Mouse (Mus musculus): ENCODE measurements around the gene Dnm1. TPM values are rescaled to one million over a fixed set of nuclear protein-coding genes. Genes with fewer than 3 reads are reported as not detected.

The Dnm1 gene
- polyA plus RNA-seq, 3 experiments from 2014 or later = not detected

DNA sequence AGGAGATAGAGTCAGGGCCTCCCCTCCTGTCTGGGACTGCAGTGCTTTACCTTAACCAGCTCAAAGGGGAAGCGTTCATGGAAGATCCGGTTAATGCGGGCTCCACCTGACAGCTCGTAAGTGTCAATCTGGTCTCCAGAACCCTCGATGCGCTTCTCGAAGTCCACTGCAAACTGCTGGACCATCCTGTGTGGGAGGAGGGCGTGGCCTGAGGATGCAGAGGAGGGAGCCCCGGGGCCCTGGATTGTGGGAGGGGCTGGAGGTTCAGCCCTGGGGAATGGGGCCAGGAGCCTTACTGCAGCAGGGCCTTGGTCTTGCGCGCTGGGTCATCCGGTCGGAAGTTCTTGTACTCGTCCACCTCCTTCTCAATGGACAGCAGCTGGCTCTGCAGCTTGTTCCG, 17.2 kb downstream of the Dnm1 start:
- no peak for ATAC-seq

DNA sequence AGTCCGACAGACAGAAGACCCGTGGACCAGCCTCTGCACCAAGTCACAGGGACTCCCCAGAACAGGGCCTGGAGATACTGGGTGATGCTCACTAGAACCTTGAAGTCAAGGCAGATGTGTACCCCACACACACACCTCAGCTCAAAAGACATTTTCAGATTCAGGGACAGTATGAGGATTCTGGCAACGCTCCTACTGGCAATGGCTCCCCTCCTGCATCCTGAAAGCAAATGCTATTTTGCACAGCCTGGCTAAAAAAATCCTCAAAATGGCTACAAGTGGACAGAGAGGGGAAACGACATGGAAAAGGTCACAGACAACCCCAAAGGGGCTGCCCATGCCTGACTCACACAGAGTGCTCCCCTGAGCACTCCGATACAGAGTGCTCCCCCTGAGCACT, 21.0 kb downstream of the Dnm1 start:
- ATAC-seq = no peak

DNA sequence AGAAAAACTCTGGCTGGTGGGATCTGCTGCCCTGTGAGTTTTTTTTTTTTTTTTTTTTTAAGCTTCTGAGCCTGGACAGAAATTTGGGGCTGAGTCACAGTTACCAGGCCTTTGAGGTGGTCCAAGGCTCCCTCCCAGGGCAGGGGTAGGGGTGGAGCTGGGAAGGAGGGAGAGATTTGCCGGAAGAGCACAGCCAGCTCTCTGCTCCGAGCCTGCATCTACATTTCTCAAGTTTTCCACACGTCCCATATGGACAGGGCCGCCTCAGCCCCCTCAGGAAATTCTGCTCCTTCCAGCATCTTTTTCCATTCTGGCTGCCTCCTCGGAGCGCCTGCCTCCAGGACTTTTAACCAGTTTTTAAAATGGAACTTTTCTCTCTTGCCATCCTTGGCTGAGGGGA, 23.6 kb downstream of the Dnm1 start:
- no peak for ATAC-seq

DNA sequence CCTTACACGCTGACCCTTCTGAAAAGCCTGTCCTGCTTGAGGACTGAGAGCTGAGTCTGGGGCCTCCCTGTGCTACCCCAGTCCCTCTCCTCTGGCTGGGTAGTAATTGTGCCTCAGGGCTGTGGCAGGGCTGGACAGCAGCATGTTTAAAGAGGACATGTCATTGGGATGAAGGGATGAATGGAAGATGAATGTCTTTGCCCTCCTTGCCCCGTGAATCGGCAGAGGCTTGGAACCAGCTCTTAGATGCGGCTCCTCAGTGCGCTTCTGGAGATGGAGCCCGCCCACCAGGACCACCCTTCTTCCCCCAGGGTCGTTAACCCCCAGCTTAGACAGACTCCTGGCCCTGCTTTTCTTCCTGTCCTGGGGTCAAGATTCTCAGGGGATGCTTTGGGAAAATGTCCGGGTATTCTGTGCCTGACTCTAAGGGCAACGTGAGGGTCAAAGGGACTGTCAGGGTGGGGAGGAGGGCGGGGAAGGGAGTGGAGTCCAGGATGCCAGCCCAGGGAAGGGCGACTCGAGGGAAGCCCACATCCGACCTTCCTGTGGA, 24.2 kb downstream of the Dnm1 start:
- ATAC-seq = no peak

DNA sequence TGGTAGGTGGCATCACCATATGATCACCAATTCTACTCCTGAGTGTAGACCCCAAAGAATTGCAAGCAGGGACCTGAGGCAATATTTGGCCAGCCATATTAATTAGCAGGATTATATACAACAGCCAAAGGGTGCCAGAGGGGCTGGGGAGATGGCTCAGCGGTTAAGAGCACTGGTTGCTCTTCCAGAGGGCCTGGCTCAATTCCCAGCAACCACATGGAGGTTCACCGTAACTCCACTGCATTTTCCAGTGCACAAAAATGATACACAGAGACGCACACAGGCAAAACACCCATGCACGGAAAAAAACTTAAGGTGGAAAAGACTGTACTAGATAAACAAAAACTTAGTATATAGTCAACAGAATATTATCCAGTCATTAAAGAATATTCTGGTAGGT, 25.9 kb downstream of the Dnm1 start:
- no peak for ATAC-seq

DNA sequence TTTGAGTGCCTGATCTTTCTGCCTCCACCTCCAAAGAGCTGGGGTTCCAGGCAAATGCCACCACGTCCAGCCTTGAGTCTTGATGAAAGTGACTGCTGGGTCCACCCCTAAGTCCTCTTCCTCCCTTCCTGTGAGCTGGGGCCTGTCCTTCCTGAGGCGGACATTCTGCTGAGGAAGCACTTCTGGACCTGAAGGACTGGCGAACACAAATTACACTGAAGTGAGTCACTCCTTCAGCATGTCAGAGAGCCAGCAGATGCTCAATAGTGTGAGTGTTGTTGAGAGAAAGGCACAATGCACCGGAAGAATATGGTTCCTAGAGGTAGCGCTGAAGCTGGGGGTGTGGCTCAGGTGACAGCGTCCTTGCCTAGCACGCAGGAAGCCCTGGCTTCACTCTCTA, 27.8 kb downstream of the Dnm1 start:
- ATAC-seq = no peak

DNA sequence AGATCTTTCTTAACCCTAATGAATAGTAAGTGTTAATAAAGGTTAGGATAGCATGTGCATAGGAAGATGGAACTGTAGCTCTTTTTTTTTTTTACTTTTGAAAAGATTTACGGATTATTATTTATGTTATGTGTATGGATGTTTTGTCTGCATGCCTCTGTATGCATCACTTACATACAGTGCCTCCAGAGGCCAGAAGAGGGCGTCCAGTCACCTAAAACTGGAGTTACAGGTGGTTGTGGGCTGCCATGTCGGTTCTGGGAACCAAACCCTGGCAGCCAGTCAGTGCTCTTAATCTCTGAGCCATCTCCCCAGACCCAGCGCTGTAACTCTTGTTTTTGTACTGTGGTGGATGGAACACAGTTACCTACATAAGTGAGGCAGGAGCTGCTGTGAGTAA, 28.8 kb downstream of the Dnm1 start:
- ATAC-seq = no peak

DNA sequence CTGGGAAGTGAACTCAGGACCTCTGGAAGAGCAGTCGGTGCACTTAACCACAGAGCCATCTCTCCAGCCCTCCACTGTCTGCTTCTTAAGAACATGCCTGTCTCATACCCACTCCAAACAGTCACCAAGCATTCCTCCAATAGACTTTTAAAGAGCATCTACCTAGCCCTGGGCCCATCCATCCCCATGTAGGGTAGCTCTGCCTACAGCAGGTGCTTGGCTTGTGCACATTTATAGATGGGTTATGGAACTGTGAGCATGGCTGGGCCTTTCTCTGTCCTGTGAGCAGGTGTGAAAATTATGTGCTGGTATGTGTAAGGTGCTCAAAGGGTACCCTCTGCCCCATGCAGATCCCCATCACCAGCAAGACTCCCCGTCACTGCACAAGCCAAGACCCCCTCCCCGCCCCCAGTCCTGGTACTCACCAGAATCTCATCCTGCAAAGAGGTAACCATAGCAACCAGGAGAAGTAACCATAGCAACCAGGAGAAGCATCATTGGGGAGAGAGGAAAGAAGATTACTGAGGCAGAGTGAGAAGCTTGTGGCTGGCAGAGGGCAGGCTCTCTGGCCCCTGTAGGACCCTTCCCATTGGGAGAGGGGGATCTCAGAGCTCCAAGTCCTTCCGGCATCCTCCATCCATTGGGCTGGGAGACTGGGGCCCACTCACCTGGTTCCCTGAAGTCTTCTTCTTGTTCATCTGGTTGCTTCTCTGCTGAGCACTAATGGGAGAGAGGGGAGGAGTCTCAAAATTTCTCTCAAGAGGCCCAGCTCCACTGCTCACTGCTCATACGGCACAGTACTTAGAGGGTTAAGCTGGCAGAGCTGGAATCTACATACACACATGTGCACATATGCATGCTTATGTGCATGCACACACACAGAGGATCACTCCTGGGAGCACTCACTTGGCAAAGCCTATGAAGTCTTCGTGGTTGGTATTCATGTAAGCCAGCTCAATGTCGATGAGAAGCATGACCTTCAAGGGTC, 30.1 kb downstream of the Dnm1 start:
- no peak for ATAC-seq

DNA sequence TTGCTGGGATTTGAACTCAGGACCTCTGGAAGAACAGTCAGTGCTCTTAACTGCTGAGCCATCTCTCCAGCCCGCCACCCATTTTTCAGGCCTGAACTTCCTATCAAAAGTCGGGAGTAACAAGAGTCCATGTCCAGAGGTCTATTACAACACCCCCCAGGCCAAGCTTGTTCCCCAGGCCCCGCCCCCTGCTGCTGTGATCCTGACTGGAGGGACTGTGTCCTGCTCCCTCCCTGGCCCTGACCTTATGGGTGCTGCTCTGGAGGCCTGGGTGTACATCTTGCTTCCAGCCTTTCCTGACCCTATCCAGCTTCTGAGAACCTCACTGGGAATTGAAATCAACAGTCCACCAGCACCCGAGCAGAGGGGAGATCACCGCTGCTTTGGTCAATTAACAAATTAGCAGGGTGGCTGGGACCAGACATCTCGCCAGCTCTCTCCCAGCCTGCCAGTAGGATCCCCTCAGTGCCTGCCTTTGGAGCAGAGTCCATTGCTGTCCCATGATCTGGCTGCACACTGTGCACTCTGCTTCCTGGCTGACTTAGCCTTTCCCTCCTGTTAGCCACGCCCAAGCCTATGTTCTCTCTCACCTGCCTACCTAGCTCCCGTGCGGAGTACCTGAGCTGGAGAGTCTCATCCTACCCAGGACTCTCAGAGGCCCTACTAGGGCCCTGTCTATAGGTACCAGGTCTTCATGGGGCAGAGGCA, 31.4 kb downstream of the Dnm1 start:
- no peak for ATAC-seq

DNA sequence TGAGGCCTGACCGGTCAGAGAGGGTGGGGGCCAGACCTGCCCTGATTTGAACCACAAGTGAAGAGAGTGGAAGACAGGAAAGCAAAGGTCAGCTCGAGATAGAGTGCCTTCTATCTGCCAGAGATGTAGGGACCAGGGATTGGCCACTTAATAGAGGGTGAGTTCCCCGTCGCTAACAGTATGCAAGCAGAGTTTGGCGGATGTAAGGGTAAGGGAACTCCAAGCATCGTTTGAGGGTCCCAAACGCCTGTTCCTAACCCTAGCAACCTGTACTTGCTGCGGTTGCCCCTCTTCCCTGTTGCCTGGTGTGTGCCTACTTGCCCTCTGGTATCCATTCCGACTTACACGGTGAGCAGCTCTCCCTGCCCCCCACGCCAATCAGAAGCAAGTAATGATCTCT, 32.4 kb downstream of the Dnm1 start:
- no peak for ATAC-seq

DNA sequence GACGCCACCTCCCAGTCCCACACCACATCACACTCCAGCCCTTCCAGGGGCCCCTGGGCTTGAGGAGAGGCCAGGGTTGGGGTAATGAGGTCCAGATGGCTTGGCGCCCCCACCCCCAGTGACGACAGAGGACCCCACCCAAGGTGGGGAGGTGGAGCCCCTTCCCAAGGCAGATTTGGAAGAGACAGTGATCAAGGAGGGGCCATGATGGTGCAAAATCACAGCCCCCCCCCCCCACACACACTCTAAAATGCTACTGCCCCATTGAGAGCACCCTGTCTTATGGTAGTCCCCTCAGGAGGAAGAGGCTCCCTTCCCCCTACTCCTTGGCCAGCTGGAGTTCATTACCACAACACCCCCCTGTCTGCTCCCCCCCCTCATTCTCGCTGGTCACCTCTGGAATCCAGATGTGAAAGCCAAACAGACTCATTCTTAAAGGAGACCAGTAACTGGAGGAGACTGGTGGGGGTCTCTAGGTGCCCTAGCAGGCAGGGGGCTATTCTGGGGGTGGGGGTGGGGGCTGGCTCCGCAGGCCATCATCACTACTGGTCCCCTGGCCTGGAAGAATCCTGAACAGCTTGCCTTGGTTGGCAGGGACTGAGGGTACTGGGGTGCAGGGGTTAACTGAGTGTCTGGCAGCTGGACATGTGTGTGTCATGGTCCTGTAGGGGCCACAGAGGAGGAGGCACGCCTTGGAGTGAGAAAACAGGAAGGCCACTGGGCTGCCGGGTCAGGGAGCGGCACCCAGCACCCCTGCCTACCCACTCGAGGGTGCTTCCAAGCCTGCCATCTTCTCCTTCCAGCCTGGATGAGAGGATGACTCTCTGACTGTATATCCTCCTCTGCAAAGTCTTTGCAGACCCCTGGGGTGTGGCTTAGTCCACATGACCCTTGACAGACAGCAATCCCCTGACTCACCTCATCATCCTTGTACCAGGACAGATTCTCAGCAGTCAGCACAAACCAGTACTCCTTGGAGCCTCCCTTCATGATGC, 33.3 kb downstream of the Dnm1 start:
- no peak for ATAC-seq

DNA sequence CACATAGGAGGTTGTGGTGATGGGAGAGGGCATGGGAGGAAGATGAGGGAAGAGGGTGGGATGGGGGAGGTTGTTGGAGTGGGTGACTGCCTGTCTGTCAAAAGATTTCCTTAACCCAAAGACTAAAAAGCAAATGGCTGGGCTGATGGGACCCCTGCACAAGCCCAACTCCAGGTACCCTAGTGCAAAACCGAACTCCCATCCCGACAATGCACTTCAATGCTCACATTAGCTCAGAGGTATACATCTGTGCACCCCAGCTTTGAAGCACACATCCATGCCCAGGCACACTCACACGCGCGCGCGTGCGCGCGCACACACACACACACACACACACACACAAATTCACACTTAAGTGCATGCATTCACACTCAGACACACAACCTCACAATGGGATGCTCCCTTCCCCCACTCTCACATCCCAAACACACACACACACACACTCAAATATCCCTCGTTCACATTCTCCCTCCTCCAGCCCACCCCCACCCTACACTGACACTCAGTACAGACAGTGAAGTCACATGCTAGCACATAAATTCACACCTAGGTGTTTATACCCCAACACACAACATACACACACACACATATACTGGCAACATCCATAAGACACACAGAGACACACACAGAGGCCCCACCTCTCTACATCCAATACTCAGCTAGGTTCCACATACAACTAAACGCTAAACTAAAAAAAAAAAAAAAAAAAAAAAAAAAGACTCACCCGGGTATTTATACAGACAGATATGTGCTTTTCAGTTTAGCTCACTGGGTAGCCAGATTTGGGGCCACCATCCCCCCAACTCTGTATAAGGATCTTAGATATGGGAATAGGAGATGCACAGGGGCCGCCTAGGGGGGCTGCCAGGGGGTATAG, 34.2 kb downstream of the Dnm1 start:
- no peak for ATAC-seq

DNA sequence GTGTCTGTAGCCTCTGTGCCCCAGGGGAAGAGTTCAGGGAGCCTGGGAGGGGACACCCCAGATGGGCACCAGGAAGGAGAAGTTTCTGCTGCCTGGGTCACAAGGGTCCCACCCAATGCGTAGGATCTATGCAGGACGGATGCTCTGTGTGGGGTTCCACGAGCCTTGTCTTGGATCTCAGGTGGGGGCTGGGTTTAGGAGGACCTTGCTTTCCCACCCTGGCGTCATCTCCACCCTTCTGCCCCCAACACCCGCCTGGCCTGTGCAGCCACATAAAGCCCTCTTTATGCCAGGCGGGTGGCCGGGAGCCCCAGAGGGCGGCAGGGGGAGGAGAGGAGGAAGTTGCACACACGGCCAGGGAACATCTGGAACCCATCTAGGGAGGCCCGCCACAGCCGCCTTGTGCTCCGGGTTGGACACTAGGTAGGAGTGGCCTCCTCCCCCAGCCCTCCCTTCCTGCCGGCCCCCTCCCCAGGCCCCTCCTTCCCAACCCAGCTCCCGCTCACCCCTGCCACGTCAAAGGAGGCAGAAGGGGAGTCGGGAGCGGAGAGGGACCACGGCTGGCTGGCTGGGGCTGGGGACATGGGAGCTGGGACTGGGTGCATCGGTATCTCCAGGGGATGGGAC, 35.2 kb downstream of the Dnm1 start:
- ATAC-seq = no peak

DNA sequence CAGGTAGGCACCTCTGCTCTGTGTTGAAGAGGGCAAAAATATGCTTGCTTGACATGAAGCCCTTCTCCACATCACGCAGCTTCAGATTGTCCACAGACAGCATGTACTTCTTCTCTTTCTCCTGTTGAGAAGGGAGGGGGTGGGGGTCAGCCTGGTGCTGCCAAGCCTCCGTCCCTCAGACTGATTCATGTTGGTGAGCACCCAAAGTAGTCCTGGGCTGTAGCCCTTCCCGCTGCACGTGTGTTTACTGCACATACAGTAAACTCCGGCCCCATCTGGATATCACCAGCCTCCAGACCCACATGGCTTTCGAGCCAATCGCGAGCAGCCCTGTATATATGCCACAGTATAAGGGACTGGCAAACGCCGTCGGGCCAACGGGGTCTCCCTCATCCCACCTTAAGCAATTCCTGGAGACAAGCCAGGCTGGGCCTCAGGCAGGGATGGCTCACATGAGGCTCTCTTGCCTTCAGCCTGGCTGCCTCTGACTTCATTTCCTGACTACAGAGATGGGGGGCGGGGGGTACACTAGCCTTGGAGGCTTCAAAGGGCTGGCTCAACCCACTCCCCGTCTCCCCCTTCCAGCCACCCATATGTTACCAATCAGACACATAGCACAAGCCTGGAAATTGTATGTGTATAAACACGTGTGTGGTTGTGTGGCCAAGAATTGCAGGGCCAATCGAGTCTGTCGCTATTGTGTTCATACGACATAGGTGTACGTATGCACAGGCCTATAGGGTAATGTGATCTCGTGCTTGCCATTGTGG, 36.1 kb downstream of the Dnm1 start:
- ATAC-seq = no peak

DNA sequence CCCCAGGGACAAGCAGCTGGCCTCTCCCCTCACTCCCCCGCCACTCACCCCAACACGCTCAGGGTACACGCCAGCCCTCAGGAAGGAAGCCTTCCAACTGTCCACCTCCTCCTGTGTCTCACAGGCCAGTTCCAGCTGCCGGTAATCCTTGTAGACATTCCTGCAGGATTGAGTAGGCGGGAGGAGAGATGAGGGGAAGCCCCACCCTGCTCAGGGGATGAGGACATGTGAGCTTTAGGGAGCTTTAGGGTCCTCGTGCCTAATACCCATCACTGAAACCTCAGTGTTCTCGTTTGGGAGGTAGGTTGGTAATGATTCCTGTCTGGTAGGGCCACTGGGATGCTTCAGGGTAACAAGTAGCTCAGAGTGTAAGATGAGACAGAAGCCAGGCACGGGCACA, 37.4 kb downstream of the Dnm1 start:
- no peak for ATAC-seq

DNA sequence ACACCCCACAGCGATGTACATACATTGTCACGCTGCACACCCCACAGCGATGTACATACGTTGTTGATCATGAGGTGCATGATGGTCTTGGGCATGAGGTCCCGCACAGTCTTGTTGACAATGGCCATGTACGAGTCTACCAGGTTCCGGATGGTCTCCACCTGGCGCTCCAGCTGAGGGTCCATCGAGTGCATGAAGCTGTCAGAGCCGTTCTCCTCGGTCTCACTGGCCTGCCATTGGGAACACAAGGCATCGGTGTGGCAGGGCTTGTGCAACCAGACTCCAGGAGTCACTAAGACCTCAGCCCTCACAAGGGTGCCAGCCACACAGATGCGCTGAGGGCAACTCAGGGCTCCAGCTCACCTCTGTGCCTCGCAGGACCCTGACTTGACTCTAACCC, 38.3 kb downstream of the Dnm1 start:
- no peak for ATAC-seq

DNA sequence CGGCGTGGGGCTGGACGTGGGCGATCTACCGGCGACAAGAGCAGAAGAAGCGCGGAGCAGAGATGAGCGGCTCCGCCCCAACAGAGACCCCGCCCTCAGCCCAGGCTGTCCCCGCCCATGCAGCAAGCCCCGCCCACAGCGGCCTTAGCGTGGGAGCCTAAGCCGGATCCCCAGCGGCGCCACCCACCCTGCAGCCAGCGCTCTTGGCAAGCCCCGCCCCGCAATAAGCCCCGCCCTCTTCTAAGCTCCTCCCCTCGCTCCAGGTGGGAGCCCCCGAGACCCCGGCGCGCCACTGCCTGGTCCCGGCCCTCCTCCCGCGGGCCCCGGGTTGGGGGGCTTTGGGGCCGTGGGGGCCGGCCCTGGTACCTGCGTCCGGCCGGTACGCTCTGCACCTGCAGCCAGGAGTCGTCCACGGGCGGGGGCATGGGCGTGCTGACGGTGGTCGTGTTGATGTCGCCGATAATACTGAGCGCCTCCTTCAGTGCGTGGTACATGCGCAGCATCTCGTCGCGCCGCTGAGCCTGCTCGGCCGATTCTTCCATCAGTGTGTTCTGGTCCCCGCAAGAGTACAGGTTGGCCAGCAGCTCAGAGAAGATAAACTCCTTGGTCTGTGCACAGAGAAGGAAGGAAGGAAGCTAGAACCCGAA, 40.7 kb downstream of the Dnm1 start:
- peak; percentile 72 for ATAC-seq

DNA sequence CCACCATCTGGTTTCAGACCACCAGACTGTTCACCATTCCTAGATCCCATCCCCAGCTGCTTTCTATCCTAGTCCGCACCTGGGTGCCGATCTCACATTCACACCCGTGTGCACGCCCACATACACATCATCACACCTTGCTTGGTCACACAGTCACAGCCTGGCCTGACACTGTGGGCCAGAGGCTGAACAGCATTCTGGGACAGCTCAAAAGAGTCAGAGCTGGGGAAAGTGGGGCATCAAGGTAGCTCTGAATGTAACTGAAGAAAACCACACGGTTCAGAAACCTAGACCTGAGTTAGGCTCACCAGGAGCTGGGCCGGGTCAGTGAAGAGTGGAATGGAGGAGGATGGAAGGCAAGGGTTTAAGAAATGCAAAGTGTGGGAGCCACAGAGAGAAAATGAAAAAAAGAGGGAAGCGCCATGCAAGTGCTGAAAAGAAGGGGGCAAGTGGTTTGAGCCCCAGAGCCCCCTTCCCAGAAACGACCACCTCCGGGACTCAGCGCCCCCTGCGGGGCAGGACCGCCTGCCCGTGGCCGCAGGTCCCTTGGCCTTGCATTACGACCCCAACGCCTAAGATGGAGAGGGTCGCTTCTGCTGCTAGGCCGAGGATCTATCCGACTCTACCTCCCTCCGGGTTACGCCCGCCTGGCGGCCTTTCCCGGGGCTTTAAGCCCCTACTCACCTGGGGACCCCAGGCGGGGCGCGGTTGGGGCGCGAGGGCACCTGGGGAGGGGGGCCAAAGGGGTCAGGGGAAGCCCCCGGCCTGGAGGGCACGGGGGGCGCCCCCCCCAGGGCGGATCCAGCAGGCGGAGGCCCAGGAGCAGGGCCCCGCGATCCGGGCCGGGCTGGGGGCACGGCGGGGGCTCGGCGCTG, 41.5 kb downstream of the Dnm1 start:
- no peak for ATAC-seq

All from inflammation-experienced regulatory T-cells, adult 6 months (primary cell).